Mouse (Mus musculus) neural tube, embryonic 11.5 days (tissue): ENCODE results near the gene Hic2. TPM values are rescaled to one million over a fixed set of nuclear protein-coding genes. Genes with fewer than 3 reads are reported as not detected.

Source experiments
- ATAC-seq: fragments of 200-750 bp; cut with Nextera tagmentation; 2 replicates; pipeline ENCODE4 v1.8.0; 2017; ENCODE audit warnings: moderate number of reproducible peaks, mild to moderate bottlenecking, moderate TSS enrichment, moderate library complexity; ENCODE audit not compliant: insufficient read depth, low FRiP score, low TSS enrichment
- DNase-seq: peaks from one replicate; pipeline ENCODE4 v3.0.0-alpha.2; 2015; ENCODE audit warnings: low spot score
- H3K27ac ChIP-seq: fragments of 300-500 bp; sonication (generic); 2 replicates; pipeline ENCODE4 v1.5.1; 2014; ENCODE audit warnings: low read depth, mild to moderate bottlenecking, low read length
- H3K27me3 ChIP-seq: fragments of 300-500 bp; sonication (generic); 2 replicates; pipeline ENCODE4 v1.6.1; 2014; ENCODE audit warnings: mild to moderate bottlenecking, low read length, mixed read lengths; ENCODE audit not compliant: control insufficient read depth, insufficient read depth
- H3K36me3 ChIP-seq: fragments of 300-500 bp; sonication (generic); 2 replicates; pipeline ENCODE4 v1.6.1; 2014; ENCODE audit warnings: mild to moderate bottlenecking, low read length, moderate library complexity, mixed read lengths; ENCODE audit not compliant: control insufficient read depth, insufficient read depth
- H3K4me1 ChIP-seq: fragments of 300-500 bp; sonication (generic); 2 replicates; pipeline ENCODE4 v1.6.1; 2014; ENCODE audit warnings: low read length, mixed read lengths; ENCODE audit not compliant: control insufficient read depth, insufficient read depth
- H3K4me2 ChIP-seq: fragments of 300-500 bp; sonication (generic); 2 replicates; pipeline ENCODE4 v1.6.1; 2014; ENCODE audit warnings: low read depth, mild to moderate bottlenecking, moderate library complexity
- H3K4me3 ChIP-seq: fragments of 300-500 bp; sonication (generic); 2 replicates; pipeline ENCODE4 v1.5.1; 2014; ENCODE audit warnings: low read depth, low read length
- H3K9ac ChIP-seq: fragments of 300-500 bp; sonication (generic); 2 replicates; pipeline ENCODE4 v1.6.1; 2014; ENCODE audit warnings: mild to moderate bottlenecking, low read length
- H3K9me3 ChIP-seq: fragments of 300-500 bp; sonication (generic); 2 replicates; pipeline ENCODE4 v1.6.1; 2016; ENCODE audit warnings: low read length; ENCODE audit not compliant: control insufficient read depth
- WGBS: fragments of 180-500 bp; shearing (Covaris S2); extraction: QIAGEN DNeasy Blood & Tissue Kit; methylation state at CpG from one replicate; pipeline ENCODE4 v1.1.7; 2014; 5-methylcytosine and 5-hydroxymethylcytosine counted together
- polyA plus RNA-seq: library from polyadenylated mRNA; unstranded; fragments of >200 nt; fragmentation: Nextera tagmentation; extraction: Ambion mirVana; gene quantifications from 2 replicates; pipeline ENCODE4 v1.2.1, GENCODE M21; 2014

Hic2 gene
- polyA plus RNA-seq, 1 experiment from 2014 or later: 11.2 TPM

GRCm38 (mm10) chr16:17307461-17307860 is 74.1 kb downstream of the Hic2 start:
- Histone ChIP-seq H3K4me2 (no peak overlapping the region), H3K4me3 (no peak overlapping the region), H3K4me1 (no peaks in the 10 kb centered on the region), H3K27me3 (no peaks in the 10 kb centered on the region), H3K9ac (no peak overlapping the region), H3K27ac (no peak overlapping the region), H3K9me3 (no peaks in the 10 kb centered on the region), H3K36me3 (peaks cover 9% of the 10 kb centered on the region; the same call in 1 of the 2 replicates)
- WGBS: 97% methylated on average over 5 of the region's 5 CpGs
- ATAC-seq (no peak), DNase-seq (no peak)

GRCm38 (mm10) chr16:17309036-17309435 is 75.7 kb downstream of the Hic2 start:
- Histone ChIP-seq H3K9me3 (no peaks in the 10 kb centered on the region), H3K4me1 (no peaks in the 10 kb centered on the region), H3K27me3 (no peaks in the 10 kb centered on the region), H3K27ac (no peak overlapping the region), H3K4me2 (no peak overlapping the region), H3K9ac (no peak overlapping the region), H3K4me3 (no peak overlapping the region), H3K36me3 (peaks cover 7% of the 10 kb centered on the region; the same call in 1 of the 2 replicates)
- no peak for DNase-seq
- WGBS: 94% methylated on average over 10 of the region's 10 CpGs
- ATAC-seq: no peak

- ATAC-seq (no peak), DNase-seq (no peak)
- H3K4me1 ChIP-seq: no peaks in the 10 kb centered on the region
- peaks cover 8% of the 10 kb centered on the region for H3K36me3 ChIP-seq
- no peaks in the 10 kb centered on the region for H3K9me3 ChIP-seq
- H3K4me3 ChIP-seq: no peak overlapping the region
- no peaks in the 10 kb centered on the region for H3K27me3 ChIP-seq
- H3K9ac ChIP-seq: no peak overlapping the region
- H3K27ac ChIP-seq: no peak overlapping the region
- H3K4me2 ChIP-seq: no peak overlapping the region
- 87% methylated on average over 5 of the region's 5 CpGs for WGBS
These were observed 79.2 kb downstream of the Hic2 start for GRCm38 (mm10) chr16:17312531-17312930.

Other genes starting within 250 kb of the Hic2 start
- gene Ypel1, start 163.9 kb upstream of the Hic2 start, polyA plus RNA-seq: 96.2 and 106 TPM in 2 replicates
- 150 and 156 TPM in 2 replicates for gene Ppil2, start 122.3 kb upstream of the Hic2 start, polyA plus RNA-seq
- 97.3 and 105 TPM in 2 replicates for gene 2610318N02Rik, start 108.4 kb upstream of the Hic2 start, polyA plus RNA-seq
- gene Sdf2l1, start 101.2 kb upstream of the Hic2 start, polyA plus RNA-seq: 65.7 and 72.2 TPM in 2 replicates
- 12.2 and 12.5 TPM in 2 replicates for gene Ydjc, start 89.0 kb upstream of the Hic2 start, polyA plus RNA-seq
- gene Ccdc116, start 86.3 kb upstream of the Hic2 start, polyA plus RNA-seq: 0.97 and 1.2 TPM in 2 replicates
- gene Ube2l3, start 30.9 kb upstream of the Hic2 start, polyA plus RNA-seq: 397 and 405 TPM in 2 replicates
- gene Rimbp3, start 25.0 kb upstream of the Hic2 start, polyA plus RNA-seq: 1.1 TPM in 2 replicates
- 6.7 and 6.8 TPM in 2 replicates for gene Tmem191c, start 42.5 kb downstream of the Hic2 start, polyA plus RNA-seq
- 0.15 and 0.23 TPM in 2 replicates for gene Serpind1, start 97.8 kb downstream of the Hic2 start, polyA plus RNA-seq
- 7.3 and 7.7 TPM in 2 replicates for gene Snap29, start 172.4 kb downstream of the Hic2 start, polyA plus RNA-seq
- gene Pi4ka, start 172.7 kb downstream of the Hic2 start, polyA plus RNA-seq: 42.8 and 51.2 TPM in 2 replicates
- 86.5 and 93.8 TPM in 2 replicates for gene Crkl, start 218.4 kb downstream of the Hic2 start, polyA plus RNA-seq